Mouse (Mus musculus) neural tube, embryonic 14.5 days (tissue): ENCODE data around the gene Dnaic2. TPM values are rescaled to one million over a fixed set of nuclear protein-coding genes. Genes with fewer than 3 reads are reported as not detected.

Experiments
- ATAC-seq: fragments of 200-750 bp; cut with Nextera tagmentation; 2 replicates; pipeline ENCODE4 v1.8.0; 2017; ENCODE audit warnings: low read depth, mild to moderate bottlenecking, moderate TSS enrichment, moderate library complexity
- H3K27ac ChIP-seq: fragments of 300-500 bp; sonication (generic); 2 replicates; pipeline ENCODE4 v1.5.1; 2014; ENCODE audit warnings: low read depth, mild to moderate bottlenecking, control low read depth, low read length, moderate library complexity, mixed read lengths
- H3K27me3 ChIP-seq: fragments of 300-500 bp; sonication (generic); 2 replicates; pipeline ENCODE4 v1.6.1; 2014; ENCODE audit warnings: low read length; ENCODE audit not compliant: control insufficient read depth, insufficient read depth
- H3K36me3 ChIP-seq: fragments of 300-500 bp; sonication (generic); 2 replicates; pipeline ENCODE4 v1.6.1; 2014; ENCODE audit warnings: low read length, mixed read lengths; ENCODE audit not compliant: control insufficient read depth, insufficient read depth
- H3K4me1 ChIP-seq: fragments of 300-500 bp; sonication (generic); 2 replicates; pipeline ENCODE4 v1.6.1; 2014; ENCODE audit warnings: low read length; ENCODE audit not compliant: control insufficient read depth, insufficient read depth
- H3K4me2 ChIP-seq: fragments of 300-500 bp; sonication (generic); 2 replicates; pipeline ENCODE4 v1.6.1; 2014; ENCODE audit warnings: mild to moderate bottlenecking, low read depth, low read length, control low read depth
- H3K4me3 ChIP-seq: fragments of 300-500 bp; sonication (generic); 2 replicates; pipeline ENCODE4 v1.5.1; 2014; ENCODE audit warnings: low read depth, low read length, control low read depth, mixed read lengths
- H3K9ac ChIP-seq: fragments of 300-500 bp; sonication (generic); replicated peaks from 2 replicates; pipeline ENCODE4 v1.6.1; 2014; ENCODE audit warnings: low read depth, mild to moderate bottlenecking, control low read depth, low read length, mixed read lengths
- H3K9me3 ChIP-seq: fragments of 300-500 bp; sonication (generic); 2 replicates; pipeline ENCODE4 v1.6.1; 2016; ENCODE audit warnings: low read length; ENCODE audit not compliant: control insufficient read depth
- WGBS: fragments of 180-500 bp; shearing (Covaris S2); extraction: QIAGEN DNeasy Blood & Tissue Kit; methylation state at CpG from one replicate; pipeline ENCODE4 v1.1.7; 2014; 5-methylcytosine and 5-hydroxymethylcytosine counted together
- polyA plus RNA-seq: library from polyadenylated mRNA; unstranded; fragments of >200 nt; fragmentation: Nextera tagmentation; extraction: Ambion mirVana; gene quantifications from 2 replicates; pipeline ENCODE4 v1.2.1, GENCODE M21; 2014

Gene Dnaic2
- polyA plus RNA-seq, 1 experiment from 2014 or later = 0.71 TPM

GRCm38 (mm10) chr11:114769911-114770310 is 42.7 kb downstream of the Dnaic2 start:
- Histone ChIP-seq H3K9me3 (no peaks in the 10 kb centered on the region), H3K27ac (no peak overlapping the region), H3K4me3 (no peak overlapping the region), H3K36me3 (no peaks in the 10 kb centered on the region), H3K27me3 (peaks cover 3% of the 10 kb centered on the region; the same call in 1 of the 2 replicates), H3K4me1 (no peaks in the 10 kb centered on the region), H3K9ac (no peak overlapping the region), H3K4me2 (no peak overlapping the region)
- ATAC-seq = peak; percentile 58; the same call in 1 of the 2 replicates
- 37% methylated on average over 6 of the region's 6 CpGs for WGBS

DNA sequence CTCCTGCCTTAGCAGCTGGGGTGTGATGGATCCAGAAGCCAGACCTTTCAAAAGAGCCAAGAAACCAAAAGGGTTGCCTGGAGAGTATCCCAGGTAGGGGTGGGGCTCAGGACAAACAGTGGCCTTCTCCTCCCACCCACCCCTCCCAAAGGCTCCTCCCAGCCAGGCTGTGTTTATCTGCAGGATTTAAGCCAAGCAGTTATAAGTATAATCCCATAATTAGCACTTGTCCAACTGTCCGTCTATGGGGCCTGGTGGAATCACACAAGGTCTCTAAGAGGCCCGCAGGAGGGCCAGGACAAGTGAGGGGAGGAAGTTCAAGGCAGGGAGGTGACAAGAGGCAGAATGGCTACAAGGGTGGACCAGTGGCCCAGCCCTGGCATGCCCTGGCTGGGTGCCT is 44.7 kb downstream of the Dnaic2 start:
- no peaks in the 10 kb centered on the region for H3K36me3 ChIP-seq
- H3K27me3 ChIP-seq = no peaks in the 10 kb centered on the region
- H3K4me3 ChIP-seq = no peak overlapping the region
- no peak overlapping the region for H3K27ac ChIP-seq
- H3K9me3 ChIP-seq = no peaks in the 10 kb centered on the region
- no peak for ATAC-seq
- no peak overlapping the region for H3K4me2 ChIP-seq
- H3K9ac ChIP-seq = no peak overlapping the region
- H3K4me1 ChIP-seq = no peaks in the 10 kb centered on the region
- WGBS = 87% methylated on average over 2 of the region's 2 CpGs

GRCm38 (mm10) chr11:114780076-114780475 is 52.9 kb downstream of the Dnaic2 start:
- H3K9me3 ChIP-seq = no peaks in the 10 kb centered on the region
- no peaks in the 10 kb centered on the region for H3K36me3 ChIP-seq
- H3K4me2 ChIP-seq = no peak overlapping the region
- H3K4me1 ChIP-seq = peaks cover 5% of the 10 kb centered on the region
- no peak overlapping the region for H3K9ac ChIP-seq
- no peak overlapping the region for H3K4me3 ChIP-seq
- no peak overlapping the region for H3K27ac ChIP-seq
- 47% methylated on average over 9 of the region's 9 CpGs for WGBS
- no peaks in the 10 kb centered on the region for H3K27me3 ChIP-seq
- ATAC-seq = no peak

DNA sequence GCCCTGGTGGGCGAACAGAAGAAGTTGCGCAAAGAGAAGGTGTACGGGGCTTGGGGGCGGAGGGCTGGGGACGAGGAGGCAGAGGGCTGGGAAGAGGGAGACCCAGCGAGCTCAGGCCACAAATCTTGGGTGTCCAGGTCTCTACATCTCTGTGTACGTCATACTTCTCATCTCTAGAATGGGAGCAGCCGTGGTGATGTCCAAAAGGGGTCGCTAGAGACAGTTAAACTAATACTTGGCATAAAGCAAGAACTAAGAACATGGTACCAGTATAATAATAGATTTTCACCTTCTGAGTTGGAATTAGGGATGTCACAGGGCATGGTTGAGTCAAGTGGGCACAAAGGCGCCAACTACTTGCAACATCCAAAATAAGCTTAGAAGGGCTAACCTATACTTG is 58.7 kb downstream of the Dnaic2 start:
- Histone ChIP-seq H3K27ac (no peak overlapping the region), H3K4me1 (no peaks in the 10 kb centered on the region), H3K4me2 (peak overlapping the region; percentile 47), H3K27me3 (peaks cover 3% of the 10 kb centered on the region; the same call in 1 of the 2 replicates), H3K9ac (peak overlapping the region; percentile 47), H3K4me3 (peak overlapping the region; percentile 19; the same call in 1 of the 2 replicates), H3K9me3 (no peaks in the 10 kb centered on the region), H3K36me3 (no peaks in the 10 kb centered on the region)
- WGBS = 51% methylated on average over 10 of the region's 10 CpGs
- ATAC-seq = no peak

- ATAC-seq = peak; percentile 57; the same call in 1 of the 2 replicates
- H3K36me3 ChIP-seq = no peaks in the 10 kb centered on the region
- H3K4me1 ChIP-seq = no peaks in the 10 kb centered on the region
- peaks cover 3% of the 10 kb centered on the region; the same call in 1 of the 2 replicates for H3K27me3 ChIP-seq
- H3K9me3 ChIP-seq = no peaks in the 10 kb centered on the region
- H3K4me3 ChIP-seq = peak overlapping the region; percentile 19
- H3K4me2 ChIP-seq = peak overlapping the region; percentile 47
- 2% methylated on average over 43 of the region's 43 CpGs for WGBS
- H3K9ac ChIP-seq = peak overlapping the region; percentile 47
- H3K27ac ChIP-seq = no peak overlapping the region
Observed at GRCm38 (mm10) chr11:114786326-114786725, 59.1 kb downstream of the Dnaic2 start.

DNA sequence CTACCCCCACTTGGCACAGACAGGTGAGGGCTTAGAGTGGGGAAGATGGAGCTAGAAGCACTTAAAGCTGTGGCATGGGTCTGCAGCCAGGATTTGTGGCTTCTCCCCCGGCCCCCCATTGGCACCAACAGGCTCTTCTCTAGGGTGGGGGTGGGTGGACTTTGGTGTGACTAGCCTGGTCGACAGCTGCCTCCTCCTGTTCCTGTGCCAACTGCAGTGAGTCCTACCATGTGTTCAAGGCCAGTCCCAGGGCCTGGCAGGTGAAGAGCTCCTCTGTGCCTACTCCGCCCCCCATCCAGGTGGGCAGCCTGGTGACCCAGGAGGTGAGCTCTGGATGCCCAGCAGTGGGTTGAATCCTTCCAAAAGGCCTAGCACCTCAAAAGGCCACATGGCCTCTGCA is 60.4 kb downstream of the Dnaic2 start:
- H3K4me1 ChIP-seq = peaks cover 7% of the 10 kb centered on the region
- H3K4me3 ChIP-seq = no peak overlapping the region
- no peaks in the 10 kb centered on the region for H3K9me3 ChIP-seq
- H3K27ac ChIP-seq = no peak overlapping the region
- peaks cover 3% of the 10 kb centered on the region; the same call in 1 of the 2 replicates for H3K27me3 ChIP-seq
- 80% methylated on average over 3 of the region's 3 CpGs for WGBS
- no peaks in the 10 kb centered on the region for H3K36me3 ChIP-seq
- no peak overlapping the region for H3K4me2 ChIP-seq
- H3K9ac ChIP-seq = no peak overlapping the region
- no peak for ATAC-seq

- no peak overlapping the region for H3K4me3 ChIP-seq
- no peak overlapping the region for H3K9ac ChIP-seq
- H3K36me3 ChIP-seq = no peaks in the 10 kb centered on the region
- H3K27ac ChIP-seq = no peak overlapping the region
- peaks cover 3% of the 10 kb centered on the region; the same call in 1 of the 2 replicates for H3K27me3 ChIP-seq
- peak overlapping the region; percentile 41 for H3K4me2 ChIP-seq
- WGBS = 10% methylated on average over 30 of the region's 30 CpGs
- H3K9me3 ChIP-seq = no peaks in the 10 kb centered on the region
- H3K4me1 ChIP-seq = peaks cover 13% of the 10 kb centered on the region
- peak; percentile 56; the same call in 1 of the 2 replicates for ATAC-seq
Observed at GRCm38 (mm10) chr11:114789061-114789714, 62.0 kb downstream of the Dnaic2 start.

DNA sequence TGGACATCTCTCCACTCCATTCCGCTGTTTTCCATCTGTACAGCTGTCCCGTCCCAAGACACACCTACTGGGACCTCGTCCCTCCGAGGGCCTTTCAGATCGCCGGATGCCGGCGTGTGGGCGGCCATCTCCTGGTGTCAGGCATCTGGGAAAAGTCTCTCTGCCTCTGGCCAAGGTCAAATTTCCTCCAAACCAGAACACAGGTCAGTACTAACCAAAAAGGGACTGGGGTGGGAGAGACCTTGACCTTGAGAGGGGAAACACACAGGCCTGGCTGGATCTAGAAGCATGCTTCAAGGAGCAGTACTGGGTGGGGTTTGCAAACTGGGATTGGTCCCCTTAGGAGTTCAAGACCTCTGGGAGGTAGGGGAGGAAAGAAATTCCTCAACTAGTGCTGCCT is 62.5 kb downstream of the Dnaic2 start:
- H3K4me3 ChIP-seq = no peak overlapping the region
- peaks cover 3% of the 10 kb centered on the region; the same call in 1 of the 2 replicates for H3K27me3 ChIP-seq
- H3K36me3 ChIP-seq = no peaks in the 10 kb centered on the region
- H3K27ac ChIP-seq = no peak overlapping the region
- ATAC-seq = no peak
- no peaks in the 10 kb centered on the region for H3K9me3 ChIP-seq
- no peak overlapping the region for H3K4me2 ChIP-seq
- peaks cover 13% of the 10 kb centered on the region for H3K4me1 ChIP-seq
- WGBS = 54% methylated on average over 9 of the region's 9 CpGs
- H3K9ac ChIP-seq = no peak overlapping the region

GRCm38 (mm10) chr11:114790171-114790570 is 63.0 kb downstream of the Dnaic2 start:
- no peak overlapping the region for H3K4me3 ChIP-seq
- no peak overlapping the region for H3K9ac ChIP-seq
- 74% methylated on average over 12 of the region's 12 CpGs for WGBS
- ATAC-seq = no peak
- no peak overlapping the region for H3K4me2 ChIP-seq
- H3K36me3 ChIP-seq = no peaks in the 10 kb centered on the region
- H3K9me3 ChIP-seq = no peaks in the 10 kb centered on the region
- H3K27me3 ChIP-seq = peaks cover 3% of the 10 kb centered on the region; the same call in 1 of the 2 replicates
- H3K27ac ChIP-seq = no peak overlapping the region
- H3K4me1 ChIP-seq = peaks cover 17% of the 10 kb centered on the region
